Mouse (Mus musculus): Measurements from ENCODE around the gene Pter.

The Pter gene

GRCm38 (mm10) chr2:12923804-12924591, at the start of gene Pter:
Pter (plus strand) TSS chr2:12924041.
- DNase-seq (ENCODE audit: low spot score in 2 of 2) = peak; percentile 17 to 34

- DNase-seq (ENCODE audit: low spot score in 2 of 2) = no peak
These were observed 49.6 kb upstream of the Pter start for GRCm38 (mm10) chr2:12874232-12874631.

- no peak for DNase-seq (ENCODE audit: low spot score in 2 of 2)
These were observed 44.3 kb upstream of the Pter start for GRCm38 (mm10) chr2:12879492-12879891.

DNA sequence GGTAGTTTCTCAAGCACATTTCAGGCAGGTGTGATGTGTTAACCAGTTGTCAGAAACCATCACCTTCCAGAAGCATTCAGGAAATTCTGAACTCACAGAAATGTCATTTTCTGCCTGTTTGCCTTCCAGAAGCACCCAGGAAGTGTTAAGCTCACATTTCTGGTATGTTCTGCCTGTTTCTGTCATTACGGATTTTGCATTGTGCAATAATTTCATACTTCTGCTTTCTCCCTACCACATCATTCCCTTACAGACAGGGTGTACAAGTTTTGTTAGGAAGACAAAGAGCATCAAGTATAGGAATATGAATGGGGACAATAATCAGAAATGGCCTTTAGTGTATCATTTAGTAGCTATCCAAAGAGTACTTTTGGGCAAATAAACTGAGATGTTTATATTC, 42.8 kb upstream of the Pter start:
- no peak for DNase-seq (ENCODE audit: low spot score in 2 of 2)

DNA sequence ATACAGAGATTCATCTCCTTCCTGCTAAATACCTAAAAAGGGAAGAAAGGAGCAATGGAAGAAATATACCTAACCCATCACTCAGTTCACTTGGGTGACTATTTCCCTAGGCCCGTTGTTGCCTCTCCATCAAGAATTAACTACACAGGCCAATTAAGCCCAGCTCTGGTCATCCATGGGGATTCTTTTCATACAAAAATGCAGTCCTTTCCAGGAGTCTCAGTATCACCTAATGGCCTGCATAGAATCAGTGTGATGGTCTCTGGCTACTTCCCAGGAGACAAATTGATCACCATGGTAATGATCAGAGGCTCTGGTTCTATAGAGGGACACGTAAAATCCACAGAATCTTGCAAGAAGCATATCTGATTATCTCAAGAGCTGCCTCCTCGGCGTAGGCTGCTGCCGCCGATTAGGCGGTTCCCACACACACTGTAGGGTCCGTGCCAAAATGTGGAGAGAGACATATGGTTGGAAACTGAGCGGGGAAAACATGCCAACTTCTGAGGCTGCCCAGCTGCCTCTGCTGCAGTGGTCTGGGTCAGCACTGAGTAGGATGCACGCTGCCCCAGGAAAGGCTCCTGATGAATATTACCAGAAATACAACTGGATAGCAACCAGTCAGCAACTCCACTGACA, 40.4 kb upstream of the Pter start:
- DNase-seq (ENCODE audit: low spot score in 2 of 2) = peak; percentile 72

GRCm38 (mm10) chr2:12887015-12887414, 36.8 kb upstream of the Pter start:
- DNase-seq (ENCODE audit: low spot score in 2 of 2) = no peak

- no peak for DNase-seq (ENCODE audit: low spot score in 2 of 2)
These were observed 18.1 kb upstream of the Pter start for GRCm38 (mm10) chr2:12905786-12906185.

DNA sequence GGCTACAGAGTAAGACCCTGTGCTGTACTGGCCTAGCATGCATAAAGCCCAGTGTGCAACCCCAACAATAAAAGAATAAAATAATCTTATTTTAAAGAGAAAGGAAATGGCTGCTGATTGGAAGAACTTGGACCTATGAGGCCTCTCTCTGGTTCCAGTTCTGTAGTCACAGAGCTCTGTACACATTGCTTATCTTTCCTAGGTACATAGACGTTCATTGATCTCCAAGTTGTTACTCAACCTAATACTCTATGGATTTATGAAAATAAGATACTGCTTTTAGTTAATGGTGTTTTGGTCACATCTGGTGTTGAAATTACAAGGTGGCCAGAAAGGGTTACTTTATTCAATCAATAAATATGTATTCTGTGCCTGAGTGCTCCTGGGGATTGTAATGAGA, 1.8 kb downstream of the Pter start:
- no peak for DNase-seq (ENCODE audit: low spot score in 2 of 2)

GRCm38 (mm10) chr2:12930338-12930737, 6.5 kb downstream of the Pter start:
- DNase-seq (ENCODE audit: low spot score in 2 of 2) = no peak

- no peak for DNase-seq (ENCODE audit: low spot score in 2 of 2)
These were observed 10.1 kb downstream of the Pter start for GRCm38 (mm10) chr2:12933905-12934304.

- peak in 1 of 2 experiments; percentile 17 for DNase-seq (ENCODE audit: low spot score in 2 of 2)
These were observed 11.4 kb downstream of the Pter start for GRCm38 (mm10) chr2:12935286-12935685.

DNA sequence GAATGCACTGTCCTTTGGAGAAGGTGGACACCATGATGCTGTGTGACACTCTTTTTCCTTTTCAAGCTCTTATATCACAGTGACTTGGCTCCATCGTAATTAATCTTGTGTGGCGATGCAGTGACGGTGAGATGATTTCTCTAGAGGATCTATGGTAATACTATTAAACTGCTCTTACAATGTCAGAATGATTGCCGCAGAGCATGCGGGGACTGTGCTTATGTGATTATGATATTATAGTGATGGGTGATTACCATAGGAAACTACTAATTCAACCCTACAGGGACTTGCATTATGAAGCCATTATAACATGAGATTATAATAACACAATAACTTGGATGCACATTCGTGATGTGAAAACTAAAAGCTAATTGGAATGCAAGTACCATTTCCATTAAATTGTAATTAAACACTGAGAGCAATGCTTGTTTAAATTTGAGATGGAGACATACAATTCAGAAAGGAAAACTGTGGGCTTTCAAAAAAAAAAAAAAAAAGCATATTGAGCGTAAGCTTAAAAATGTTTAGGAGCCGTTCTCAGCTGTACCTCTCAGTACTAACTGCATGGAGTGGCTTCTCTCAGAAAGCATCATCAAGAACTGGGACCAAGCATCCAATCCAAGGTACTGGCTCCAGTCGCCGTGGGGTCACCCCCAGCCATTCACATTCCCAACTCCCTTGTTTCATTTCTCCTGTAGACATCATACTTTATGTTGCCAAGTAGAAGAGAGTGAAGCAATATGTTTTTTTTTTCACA, 13.8 kb downstream of the Pter start:
- DNase-seq (ENCODE audit: low spot score in 2 of 2) = no peak

GRCm38 (mm10) chr2:12938641-12939040, 14.8 kb downstream of the Pter start:
- no peak for DNase-seq (ENCODE audit: low spot score in 2 of 2)

- no peak for DNase-seq (ENCODE audit: low spot score in 2 of 2)
These were observed 33.0 kb downstream of the Pter start for GRCm38 (mm10) chr2:12956703-12957424.

DNA sequence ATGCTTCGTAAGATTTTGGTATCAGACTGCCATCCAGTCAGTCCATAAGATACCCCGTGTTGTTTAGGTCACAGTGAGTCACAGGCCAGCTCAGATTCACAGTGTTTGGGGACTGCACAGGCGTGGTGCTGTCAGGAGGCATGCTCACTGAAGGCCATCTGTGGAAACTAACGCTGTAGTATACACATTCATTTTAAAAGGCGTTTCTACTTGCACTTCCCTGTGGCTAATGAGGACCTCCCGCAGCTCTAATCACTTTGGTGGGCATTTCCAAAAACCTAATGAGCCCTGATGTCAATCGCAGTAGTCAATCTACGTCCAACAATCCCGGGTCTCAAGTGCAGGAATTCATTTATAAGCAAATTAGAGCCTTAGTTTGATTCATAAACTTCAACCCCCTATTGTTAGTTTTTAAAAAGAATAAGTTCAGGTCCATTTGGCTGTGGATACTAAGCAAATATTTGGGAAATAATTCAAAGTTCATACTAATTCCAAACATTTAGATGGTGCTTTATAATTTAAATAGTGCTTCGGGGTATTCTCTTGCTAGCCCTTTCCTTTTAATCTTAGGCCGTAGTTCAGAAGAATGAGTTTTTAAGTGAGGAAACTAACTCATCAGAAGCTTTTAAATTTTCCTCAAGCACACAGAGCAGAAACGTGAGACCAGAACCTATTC, 46.3 kb downstream of the Pter start:
- DNase-seq (ENCODE audit: low spot score in 2 of 2) = no peak

- DNase-seq (ENCODE audit: low spot score in 2 of 2) = no peak
These were observed 49.9 kb downstream of the Pter start for GRCm38 (mm10) chr2:12973752-12974151.

DNA sequence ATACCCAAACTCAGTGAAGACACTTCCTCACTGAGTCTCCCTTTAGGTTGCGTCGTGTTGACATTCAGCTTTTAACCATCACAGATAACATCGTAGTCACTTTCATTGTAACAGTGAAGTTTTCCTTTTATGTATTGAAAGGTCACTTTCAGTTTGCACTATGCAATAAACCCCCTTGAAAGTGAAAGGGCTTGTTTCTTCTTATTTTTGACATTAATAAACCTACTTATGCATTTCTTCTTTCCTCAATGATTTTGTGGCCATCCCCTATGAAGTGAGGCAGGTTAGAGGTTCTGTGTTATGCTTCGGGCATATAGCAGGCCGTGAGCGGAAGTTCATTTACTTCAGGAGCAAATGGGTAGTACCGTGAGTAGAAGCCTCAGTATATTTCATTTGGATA, 53.5 kb downstream of the Pter start:
- DNase-seq (ENCODE audit: low spot score in 2 of 2) = no peak

DNA sequence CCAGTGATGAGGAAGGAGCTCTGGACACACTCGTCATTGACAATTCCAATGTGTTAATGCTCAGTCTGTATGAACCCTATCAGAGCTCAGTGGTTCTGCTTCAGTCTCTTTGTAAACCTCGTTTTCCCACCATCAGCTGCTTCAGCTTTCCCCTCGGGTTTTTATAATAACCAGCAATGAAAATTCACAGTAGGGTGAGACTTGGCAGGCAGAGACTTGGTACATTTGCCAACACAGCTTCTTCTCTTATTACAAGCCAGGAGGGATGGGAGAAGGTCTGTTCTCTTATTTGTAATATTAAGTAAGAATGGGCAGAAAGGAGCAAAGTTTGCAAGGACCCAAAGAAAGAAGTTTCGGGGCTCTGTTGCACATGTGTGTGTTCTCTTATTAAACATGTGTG, 54.9 kb downstream of the Pter start:
- DNase-seq (ENCODE audit: low spot score in 2 of 2) = no peak

DNA sequence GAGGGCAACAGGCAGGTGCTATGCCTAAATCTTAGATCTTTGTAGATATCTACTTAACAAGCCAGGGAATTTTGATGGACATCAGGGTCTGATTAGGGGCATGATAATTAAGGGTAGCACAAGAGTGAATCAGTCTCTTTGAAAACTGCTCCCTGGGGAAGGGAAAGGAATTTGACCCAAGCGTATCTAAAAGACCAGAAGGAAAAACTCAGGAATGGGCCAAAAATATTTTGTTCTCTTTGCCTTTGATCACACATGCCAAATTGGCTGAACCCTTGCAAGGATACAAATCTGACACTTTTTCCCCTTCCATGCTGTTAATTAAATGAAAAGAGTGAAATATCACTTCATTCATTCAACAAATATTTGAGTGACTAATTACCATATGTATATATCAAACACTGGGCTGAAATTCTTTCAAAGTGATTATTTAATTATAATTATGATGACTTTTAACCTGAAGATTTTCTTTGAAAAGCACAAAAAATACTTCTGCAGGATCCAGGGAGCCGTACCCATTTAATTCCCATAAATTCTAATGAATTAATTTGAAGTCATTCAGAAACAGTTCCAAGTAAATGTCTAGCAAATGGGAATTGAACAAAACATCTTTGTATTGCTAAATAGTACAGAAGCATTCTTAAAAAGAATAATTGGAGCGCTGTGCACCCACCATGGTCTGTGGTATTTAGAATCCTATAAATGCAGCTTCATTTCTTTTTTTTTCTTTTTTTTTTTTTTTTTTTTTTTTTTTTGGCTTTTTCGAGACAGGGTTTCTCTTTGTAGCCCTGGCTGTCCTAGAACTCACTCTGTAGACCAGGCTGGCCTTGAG, 61.3 kb downstream of the Pter start:
- DNase-seq (ENCODE audit: low spot score in 2 of 2) = no peak

GRCm38 (mm10) chr2:13000026-13000425, 76.2 kb downstream of the Pter start:
- no peak for DNase-seq (ENCODE audit: low spot score in 2 of 2)

DNA sequence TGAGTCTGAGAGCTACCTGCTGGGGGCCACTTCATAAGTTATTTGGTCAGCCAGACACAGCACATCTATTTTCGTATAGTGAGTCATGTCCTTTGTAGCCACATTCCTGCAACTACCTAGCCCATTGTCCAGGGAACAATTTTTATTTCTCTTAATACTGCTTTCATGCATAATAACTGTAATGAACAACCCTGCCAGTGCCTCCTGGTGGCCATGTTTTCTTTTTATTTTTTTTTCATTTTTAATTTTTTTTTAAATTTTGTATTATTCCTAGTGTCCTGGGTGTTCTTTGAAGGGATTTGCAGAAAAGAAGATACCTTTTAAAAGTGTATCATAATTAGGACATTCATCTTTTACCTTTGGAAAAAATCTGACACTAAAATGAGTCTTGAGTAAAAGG, 84.6 kb downstream of the Pter start:
- no peak for DNase-seq (ENCODE audit: low spot score in 2 of 2)

All from frontal cortex, postnatal 36 days (tissue).